Mouse (Mus musculus): ENCODE measurements around the gene Ptpn9.

- TF ChIP-seq POLR2A (IDR thresholded peaks at IDR 0.05; ENCODE audit: extremely low read depth, insufficient read depth, low read length) = no peak
- TF ChIP-seq CTCF (IDR thresholded peaks at IDR 0.05; ENCODE audit: low read depth, low read length) = no peak
Measured at GRCm38 (mm10) chr9:56980186-56980585, 14.5 kb upstream of the Ptpn9 start.

Measured in liver, adult 2 months (tissue).